Mouse (Mus musculus): ENCODE measurements at regions not wholly inside any gene's neighbourhood (a gene's known extent, or its start where the extent isn't known, plus 50 kb on each side); places are given as distances from the start of the nearest gene placed in this dataset.

DNA sequence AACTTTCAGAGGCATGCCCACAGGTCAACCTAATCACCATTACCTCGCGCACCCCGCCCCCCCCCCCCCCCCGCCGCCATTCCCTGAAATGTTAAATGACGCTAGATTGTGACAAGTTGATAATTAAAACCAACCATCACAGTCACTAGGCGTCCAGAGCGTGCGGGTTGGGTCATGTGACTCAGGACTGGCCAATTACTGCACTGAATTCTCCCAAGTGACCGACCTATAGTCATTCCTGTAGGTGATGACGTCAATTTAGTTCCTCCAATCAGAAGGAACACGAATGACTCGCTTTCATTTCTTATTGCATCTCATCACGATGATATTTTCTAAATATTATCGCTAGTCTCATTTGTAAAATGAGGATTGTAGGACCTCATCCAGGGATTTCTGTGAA, 60.2 kb upstream of the E2f3 start:
- DNase-seq: no peak
- intact Hi-C loops (cut with DNase I; ENCODE audit: low total_unique reads): no loop called here

DNA sequence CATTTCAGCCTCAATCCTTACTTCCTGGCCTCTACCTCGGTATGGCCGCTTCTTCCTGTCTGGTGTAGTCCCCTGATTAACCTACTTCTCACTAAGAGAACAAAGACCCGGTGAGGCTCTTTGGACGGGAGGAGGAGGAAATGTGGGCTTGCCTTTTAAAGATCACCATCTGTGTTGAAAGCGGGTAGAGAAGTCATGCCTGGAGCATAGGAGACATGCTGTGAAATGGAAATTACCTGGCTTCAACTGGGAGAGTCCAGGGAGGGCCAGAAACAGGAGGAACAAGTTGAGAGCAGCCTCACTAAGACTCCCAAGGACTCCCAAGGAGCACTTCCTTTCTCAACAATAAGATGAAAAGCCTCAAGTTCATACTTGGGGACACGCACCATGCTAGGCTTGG, 59.4 kb upstream of the E2f3 start:
- DNase-seq: no peak
- intact Hi-C loops (cut with DNase I; ENCODE audit: low total_unique reads): no loop called here

DNA sequence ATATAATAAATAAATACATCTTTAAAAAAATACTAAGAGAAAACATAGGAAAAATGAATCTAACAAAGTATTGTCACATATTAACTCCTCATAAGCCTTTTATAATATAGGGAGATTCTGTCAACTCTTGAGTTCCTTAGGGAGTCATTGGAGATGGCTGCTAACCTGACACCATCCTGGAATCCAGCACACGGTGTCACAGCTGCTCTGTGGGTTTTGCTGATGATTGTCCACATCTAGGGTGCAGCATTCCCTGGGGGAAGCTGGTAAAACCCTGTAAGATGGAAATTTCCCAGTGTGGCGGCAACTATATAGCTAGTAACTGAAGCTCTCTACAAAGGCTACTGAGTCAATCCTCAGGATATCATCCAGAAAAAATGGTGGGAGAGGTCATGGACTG, 58.9 kb upstream of the E2f3 start:
- DNase-seq: no peak
- intact Hi-C loops (cut with DNase I; ENCODE audit: low total_unique reads): no loop called here

DNA sequence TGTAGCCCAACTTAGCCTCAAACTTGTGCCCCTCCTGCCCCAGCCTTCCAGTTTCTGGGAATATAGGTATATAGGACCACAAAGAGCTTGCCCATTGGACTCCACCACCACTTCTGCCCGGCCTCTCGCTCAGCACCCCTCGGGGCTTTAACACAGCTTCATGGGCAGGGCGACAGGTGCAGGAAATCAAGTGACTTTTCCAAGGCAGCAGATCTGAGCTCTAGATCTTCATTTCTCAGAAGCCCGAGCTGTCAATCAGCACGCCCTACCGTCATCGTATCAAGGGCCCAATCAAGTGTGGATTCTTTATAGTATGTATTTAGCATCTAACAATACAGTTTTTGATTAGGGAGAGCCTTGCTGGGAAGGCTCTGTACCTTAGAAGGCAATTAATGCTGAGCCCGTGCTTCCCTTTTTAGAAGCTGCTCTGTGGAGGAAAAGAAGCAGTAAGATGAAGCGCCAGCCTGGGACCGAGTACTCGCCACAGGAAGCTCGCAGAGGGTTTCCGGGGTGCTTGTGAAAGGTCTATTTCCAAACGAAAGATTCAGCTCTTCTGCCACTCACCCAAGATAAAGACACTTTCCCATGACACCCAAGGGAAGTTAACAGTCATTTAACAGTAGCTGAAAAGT, 56.9 kb upstream of the E2f3 start:
- intact Hi-C loops (cut with DNase I; ENCODE audit: low total_unique reads): no loop called here
- DNase-seq: no peak

DNA sequence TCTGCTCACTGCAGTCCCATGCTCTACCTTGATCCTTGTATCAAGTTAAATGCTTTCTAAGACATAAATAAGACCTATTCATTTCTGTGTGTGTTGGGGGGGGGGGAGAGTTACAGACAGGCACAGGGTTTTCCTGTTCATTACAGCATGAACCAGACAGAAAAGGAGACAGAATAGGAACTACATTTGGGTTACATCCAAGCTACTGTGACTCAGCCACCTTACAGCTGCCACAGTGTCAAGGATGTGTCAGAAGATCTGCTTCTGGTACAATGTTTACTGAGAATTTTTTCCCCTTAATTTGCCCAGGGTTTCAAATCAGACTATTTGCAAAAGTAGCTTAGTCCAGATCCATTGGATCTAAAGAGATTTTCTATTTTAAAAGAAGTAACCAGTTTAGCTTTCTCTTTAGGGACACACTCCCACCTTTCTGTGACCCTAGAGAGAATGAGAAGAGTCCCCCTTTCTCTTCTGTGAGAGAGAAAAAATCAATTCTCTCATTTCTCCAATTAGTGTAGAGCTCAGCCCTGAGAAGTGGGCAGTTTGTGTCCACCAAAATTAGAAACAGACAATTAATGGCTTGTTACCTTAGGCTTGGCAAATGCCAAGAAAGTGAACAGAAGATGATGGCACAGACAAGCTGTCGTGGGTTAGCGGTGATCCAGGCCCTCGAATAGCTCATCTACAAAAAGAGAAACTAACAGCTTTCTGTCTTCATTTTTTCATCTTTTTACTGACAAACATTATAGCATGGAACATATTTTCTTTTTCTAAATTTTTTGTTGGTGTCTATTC, 55.8 kb upstream of the E2f3 start:
- intact Hi-C loops (cut with DNase I; ENCODE audit: low total_unique reads): no loop called here

DNA sequence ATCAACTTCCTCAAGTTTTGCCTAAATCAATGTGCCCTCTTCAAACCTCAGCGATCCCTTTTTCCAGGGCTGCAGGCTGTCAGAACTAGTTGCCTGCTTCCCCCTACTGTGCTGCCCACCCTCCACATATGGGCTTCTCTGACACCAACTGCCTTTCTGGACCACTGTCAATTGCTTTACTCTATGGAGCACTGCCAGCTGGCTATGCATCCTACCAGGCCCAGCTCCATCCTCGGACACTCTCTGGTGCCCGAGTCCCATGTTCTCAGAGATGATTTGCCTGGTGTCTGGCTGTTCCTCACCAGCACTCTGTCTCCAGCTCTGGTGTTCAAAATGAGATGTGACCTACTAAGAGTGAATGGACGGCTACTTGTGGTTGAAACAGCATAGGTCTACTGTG, 54.4 kb upstream of the E2f3 start:
- intact Hi-C loops (cut with DNase I; ENCODE audit: low total_unique reads): no loop called here

More for the DNA sequence above, 55.8 kb upstream of the E2f3 start:
- DNase-seq: no peak

DNA sequence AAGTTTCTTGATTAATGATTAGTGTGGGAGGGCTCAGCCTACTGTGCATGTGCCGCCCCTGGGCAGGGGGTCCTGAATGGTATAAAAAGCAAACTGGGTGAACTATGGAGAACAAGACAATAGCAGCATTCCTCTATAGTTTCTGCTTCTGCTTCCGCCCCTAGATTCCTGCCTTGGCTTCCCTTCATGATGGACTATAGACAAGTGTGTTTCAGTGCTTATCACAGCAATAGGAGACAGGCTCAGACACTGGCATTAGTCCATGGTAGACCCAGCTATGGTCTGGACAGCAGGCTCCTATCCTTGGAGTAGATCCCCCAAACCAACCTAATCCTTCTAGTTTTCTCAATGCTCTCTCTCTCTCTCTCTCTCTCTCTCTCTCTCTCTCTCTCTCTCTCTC, 53.9 kb upstream of the E2f3 start:
- intact Hi-C loops (cut with DNase I; ENCODE audit: low total_unique reads): no loop called here
- DNase-seq: no peak

More for the DNA sequence above, 54.4 kb upstream of the E2f3 start:
- no peak for DNase-seq

DNA sequence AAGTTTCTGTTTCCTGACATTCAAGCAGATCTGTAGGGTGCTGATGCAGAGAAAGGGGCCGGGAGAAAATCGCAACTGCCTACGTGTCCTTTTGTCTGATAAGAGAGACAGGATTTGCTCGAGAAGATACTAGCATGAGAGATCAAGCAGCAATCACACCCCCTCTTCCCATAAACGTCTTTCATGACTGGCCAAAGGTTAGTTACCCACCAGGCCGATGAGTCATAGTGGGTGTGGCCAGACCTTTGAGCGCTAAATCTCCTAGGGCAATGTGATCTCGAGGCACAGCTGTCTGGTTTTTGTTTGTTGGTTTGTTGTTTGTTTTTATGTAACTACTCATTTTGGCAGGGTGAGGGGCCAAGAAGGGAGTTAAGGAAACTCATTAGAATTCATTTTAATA, 50.7 kb upstream of the E2f3 start:
- intact Hi-C loops (cut with DNase I; ENCODE audit: low total_unique reads): no loop called here
- DNase-seq: no peak

DNA sequence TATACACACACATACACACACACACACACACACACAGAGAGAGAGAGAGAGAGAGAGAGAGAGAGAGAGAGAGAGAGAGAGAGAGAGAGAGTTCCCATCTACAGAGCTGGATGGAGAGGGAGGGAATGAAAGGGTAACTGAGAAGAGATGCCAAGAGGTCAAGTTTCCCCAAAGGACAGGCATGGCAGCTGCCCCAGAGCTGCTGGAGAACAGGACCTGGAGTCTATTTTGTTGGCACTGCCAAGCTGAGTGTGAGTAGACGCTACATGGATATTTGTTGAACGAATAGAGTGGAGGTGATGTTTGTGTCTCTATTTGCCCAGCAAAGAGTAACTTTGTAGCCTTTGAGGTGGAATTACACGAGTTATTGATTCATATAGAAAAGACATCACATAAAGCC, 50.2 kb upstream of the E2f3 start:
- intact Hi-C loops (cut with DNase I; ENCODE audit: low total_unique reads): no loop called here
- peak; percentile 27 for DNase-seq
